Mouse (Mus musculus): Measurements from ENCODE around the gene Crygd.

GRCm38 (mm10) chr1:65040806-65041205, 22.4 kb downstream of the Crygd start:
- TF ChIP-seq CTCF (IDR thresholded peaks at IDR 0.05; ENCODE audit: borderline replicate concordance, extremely low read depth, insufficient read depth, insufficient read length) (no peak), POLR2A (IDR thresholded peaks at IDR 0.05; ENCODE audit: borderline replicate concordance, extremely low read depth, insufficient read depth, insufficient read length, poor library complexity, severe bottlenecking) (no peak)

Data from brain, embryonic 14.5 days (tissue).